ENCODE assay signal across 23 mouse cellular contexts in the genomic region with DNA sequence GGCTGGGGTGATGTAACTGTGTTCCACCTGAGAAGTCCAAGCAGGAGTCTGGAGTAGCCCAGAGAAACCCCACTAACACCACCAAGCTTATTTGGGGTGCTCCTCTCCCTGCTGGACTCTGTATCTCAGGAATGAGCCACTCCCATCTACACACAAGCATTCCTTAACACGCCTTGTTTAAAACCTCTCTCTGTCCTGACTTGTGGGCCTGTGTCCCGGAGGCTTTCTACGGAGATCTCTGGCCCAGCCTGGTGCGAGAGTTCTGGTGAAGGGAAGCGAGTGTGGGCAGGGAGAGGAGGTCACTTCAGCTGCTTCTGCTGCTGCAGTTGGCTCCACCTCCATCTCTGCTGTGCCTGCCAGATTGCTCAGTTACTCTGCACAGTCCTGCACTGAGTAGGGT. TPM values are rescaled to one million over a fixed set of nuclear protein-coding genes. Genes with fewer than 3 reads are reported as not detected.
DNase-seq lines count a peak whose midpoint lies in the region; ATAC-seq lines count a peak whose summit lies in the region.
"Had no signal": no experiment of that assay in that cellular context is flagged by ENCODE, and none has a peak within 500 bp of the region (broad histone marks: within the 10 kb centered on the region; RNA-seq: fewer than 3 reads in every experiment).

No protein-coding gene starts in this region.

- intact Hi-C loops in heart, postnatal 10 days (cut with DNase I), result loop anchor here (10.0 kb wide), 1 partner anchor 319 kb away; no protein-coding TSS in a partner anchor

- H3K4me3 ChIP-seq in embryonic facial prominence, embryonic 13.5 days, result no peak overlapping the region
- no peak overlapping the region for H3K4me3 ChIP-seq in embryonic facial prominence, embryonic 10.5 days
- H3K4me3 ChIP-seq: embryonic facial prominence, embryonic 12.5 days; embryonic facial prominence, embryonic 15.5 days; erythroblast, embryonic 14.5 days; forebrain, embryonic 10.5 days; forebrain, embryonic 12.5 days had no signal

- H3K9me3 ChIP-seq in embryonic facial prominence, embryonic 13.5 days, result no peaks in the 10 kb centered on the region
- no peaks in the 10 kb centered on the region for H3K9me3 ChIP-seq in embryonic facial prominence, embryonic 10.5 days
- H3K9me3 ChIP-seq: embryonic facial prominence, embryonic 12.5 days; embryonic facial prominence, embryonic 15.5 days; forebrain, embryonic 10.5 days; G1E had no signal

- H3K9ac ChIP-seq in embryonic facial prominence, embryonic 13.5 days, result 0 out of 2 replicates have a peak overlapping the region, but pooled peaks have one; percentile 16
- H3K9ac ChIP-seq: embryonic facial prominence, embryonic 12.5 days; embryonic facial prominence, embryonic 15.5 days; forebrain, embryonic 12.5 days had no signal

- peaks cover 19% of the 10 kb centered on the region for H3K4me1 ChIP-seq in embryonic facial prominence, embryonic 13.5 days
- peaks cover 21% of the 10 kb centered on the region for H3K4me1 ChIP-seq in embryonic facial prominence, embryonic 10.5 days

- H3K27me3 ChIP-seq in embryonic facial prominence, embryonic 13.5 days, result peaks cover 52% of the 10 kb centered on the region
- peaks cover 52% of the 10 kb centered on the region for H3K27me3 ChIP-seq in embryonic facial prominence, embryonic 10.5 days (replicated peaks; ENCODE audit: low read depth, poor library complexity, severe bottlenecking)

- 48% methylated on average over 5 of the region's 5 CpGs for WGBS in embryonic facial prominence, embryonic 13.5 days
- 69% methylated on average over 5 of the region's 5 CpGs for WGBS in embryonic facial prominence, embryonic 10.5 days

- no peak overlapping the region for H3K27ac ChIP-seq in embryonic facial prominence, embryonic 13.5 days
- H3K27ac ChIP-seq in embryonic facial prominence, embryonic 10.5 days (replicated peaks), result no peak overlapping the region
- H3K27ac ChIP-seq: embryonic facial prominence, embryonic 12.5 days; embryonic facial prominence, embryonic 15.5 days; forebrain, embryonic 10.5 days; forebrain, embryonic 12.5 days had no signal

- no peak for DNase-seq in embryonic facial prominence, embryonic 10.5 days (ENCODE audit: low spot score)
- peak; percentile 74 for DNase-seq in R1 (ENCODE audit: low read depth, low spot score)
- peak; percentile 39 for DNase-seq in brain, adult 2 months (ENCODE audit: low read depth, low spot score)
- DNase-seq in ovary, postnatal 14 days (ENCODE audit: low spot score), result no peak
- DNase-seq in heart, postnatal 10 days, result no peak
- DNase-seq: adrenal gland, adult 8-10 months; adrenal gland, postnatal 14 days; adrenal gland, postnatal 36 days; cerebellum, adult 11 months; cerebellum, adult 18-20 months; cerebellum, postnatal 36 days; embryo, embryonic 11 days had no signal

- H3K4me2 ChIP-seq in embryonic facial prominence, embryonic 13.5 days, result no peak overlapping the region
- H3K4me2 ChIP-seq: embryonic facial prominence, embryonic 12.5 days; embryonic facial prominence, embryonic 15.5 days; forebrain, embryonic 12.5 days had no signal

- no peaks in the 10 kb centered on the region for H3K36me3 ChIP-seq in embryonic facial prominence, embryonic 13.5 days
- H3K36me3 ChIP-seq in embryonic facial prominence, embryonic 10.5 days (replicated peaks), result no peaks in the 10 kb centered on the region
- H3K36me3 ChIP-seq: embryonic facial prominence, embryonic 12.5 days; embryonic facial prominence, embryonic 15.5 days; forebrain, embryonic 10.5 days; forebrain, embryonic 12.5 days; G1E had no signal

- no peak for ATAC-seq in embryonic facial prominence, embryonic 13.5 days (ENCODE audit: insufficient number of reproducible peaks, insufficient read depth, low FRiP score, low TSS enrichment, low read depth)
- ATAC-seq: activated CD4-positive, CD25-positive, alpha-beta regulatory T cell, adult 4 months; forebrain, embryonic 14.5 days; forebrain, embryonic 16.5 days; Patski had no signal

RNA-seq across cellular contexts. Expression of a gene that starts 4.4 kb away (rescaled TPM):
- 1.0 and 2.9 TPM in 2 replicates for polyA plus RNA-seq in embryonic facial prominence, embryonic 13.5 days (2015; fragmentation: Nextera tagmentation; extraction: Ambion mirVana)
- 1.5 and 1.7 TPM in 2 replicates for polyA plus RNA-seq in embryonic facial prominence, embryonic 10.5 days (2016; fragmentation: Nextera tagmentation; extraction: Ambion mirVana)
- total RNA-seq in heart, postnatal 10 days (2021), result under 1 TPM; 0.72 to 0.79 TPM
- polyA plus RNA-seq: erythroblast, embryonic 14.5 days had no signal

RNA-seq across cellular contexts. Expression of a gene that starts 15.6 kb away (rescaled TPM):
- polyA plus RNA-seq in embryonic facial prominence, embryonic 13.5 days (2015; fragmentation: Nextera tagmentation; extraction: Ambion mirVana), result 16.6 and 23.8 TPM in 2 replicates
- polyA plus RNA-seq in embryonic facial prominence, embryonic 10.5 days (2016; fragmentation: Nextera tagmentation; extraction: Ambion mirVana), result 0.28 and 0.77 TPM in 2 replicates
- under 1 TPM; 0.47 to 0.89 TPM for total RNA-seq in heart, postnatal 10 days (2021)
- polyA plus RNA-seq: erythroblast, embryonic 14.5 days had no signal

RNA-seq across cellular contexts. Expression of a gene that starts 44.6 kb away (rescaled TPM):
- polyA plus RNA-seq in embryonic facial prominence, embryonic 13.5 days (2015; fragmentation: Nextera tagmentation; extraction: Ambion mirVana), result 15.5 and 16.1 TPM in 2 replicates
- 17.4 and 18.2 TPM in 2 replicates for polyA plus RNA-seq in embryonic facial prominence, embryonic 10.5 days (2016; fragmentation: Nextera tagmentation; extraction: Ambion mirVana)
- 10 to 100 TPM; 11.5 to 12.2 TPM for total RNA-seq in heart, postnatal 10 days (2021)

Comparison
In these comparisons a context has a peak if more than half of its experiments do, and no peak if none do; other contexts are left out.
1. DNase-seq: peak in R1 (single experiment) and brain, adult 2 months (single experiment); none in embryonic facial prominence, embryonic 10.5 days (single experiment), ovary, postnatal 14 days (single experiment) and heart, postnatal 10 days (0 of 2).